Mouse (Mus musculus): ENCODE measurements around the gene Micall2. TPM values are rescaled to one million over a fixed set of nuclear protein-coding genes. Genes with fewer than 3 reads are reported as not detected.
A peak's percentile ranks its signal among the peaks of the same experiment; 100 is the strongest.

The Micall2 gene
- polyA plus RNA-seq, 1 experiment = 11.8 TPM

DNA sequence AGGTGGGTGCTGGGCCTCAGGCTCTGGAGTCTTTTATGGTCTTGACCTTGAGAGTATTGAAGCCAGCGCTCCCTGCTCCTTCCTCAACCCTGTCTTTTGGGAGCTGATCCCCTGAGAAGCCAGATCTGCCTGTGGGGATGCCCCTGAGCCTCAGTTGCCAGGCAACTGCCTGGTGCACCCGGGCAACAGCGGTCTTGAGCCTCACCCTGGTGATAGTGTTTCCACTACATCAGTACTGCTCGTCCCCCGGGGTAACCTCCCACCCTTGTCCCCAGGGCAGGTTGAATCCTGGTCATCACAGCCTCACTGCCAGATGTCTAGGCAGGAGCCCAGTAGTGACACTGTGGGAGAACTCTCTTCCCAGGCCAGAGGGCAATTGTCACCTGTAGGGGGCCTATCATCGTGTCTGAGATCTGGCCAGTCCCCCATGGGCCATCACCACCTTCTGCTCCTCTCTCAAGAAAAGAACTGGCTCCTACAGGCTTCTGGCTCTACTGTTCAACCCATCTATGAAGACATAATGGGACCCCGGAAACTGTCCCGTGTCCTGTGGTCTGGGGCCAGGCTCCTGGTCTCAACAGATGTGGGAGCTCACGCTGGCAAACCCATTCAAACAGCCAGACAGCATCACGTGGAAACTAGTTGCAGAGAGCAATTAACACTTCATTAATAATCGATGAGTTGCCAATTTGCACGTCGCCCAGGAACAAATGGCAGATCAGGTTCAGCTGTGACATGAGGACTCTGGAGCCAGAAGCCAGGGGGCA lies 61.0 kb downstream of the Micall2 start:
- no peak for TF ChIP-seq CTCF (IDR thresholded peaks at IDR 0.05; ENCODE audit: borderline replicate concordance, extremely low read depth, insufficient read depth, insufficient read length)
- no peak for TF ChIP-seq POLR2A (IDR thresholded peaks at IDR 0.05; ENCODE audit: borderline replicate concordance, extremely low read depth, insufficient read depth, insufficient read length, poor library complexity, severe bottlenecking)
- DNase-seq (ENCODE audit: low read depth) = peak; percentile 66

DNA sequence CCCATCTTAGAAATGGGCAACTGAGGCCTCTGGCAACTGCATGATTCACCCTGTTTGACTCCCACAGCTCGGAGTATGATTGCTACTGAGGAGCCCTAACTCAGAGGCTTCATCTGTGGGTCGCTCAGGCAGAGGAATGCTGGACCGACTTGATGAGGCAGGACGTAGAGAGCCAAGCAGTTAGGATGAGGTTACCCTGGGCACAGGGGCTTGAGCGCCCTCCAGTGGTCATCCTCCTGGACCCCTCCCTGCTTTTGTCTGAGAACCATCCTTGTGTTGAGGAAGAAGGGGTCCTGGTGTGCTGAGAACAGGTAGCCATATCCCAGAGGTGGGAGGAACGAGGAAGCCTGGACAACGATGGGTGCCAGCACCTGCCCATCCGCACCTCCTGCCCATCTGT lies 66.8 kb downstream of the Micall2 start:
- DNase-seq (ENCODE audit: low read depth) = peak; percentile 52
- TF ChIP-seq POLR2A (IDR thresholded peaks at IDR 0.05; ENCODE audit: borderline replicate concordance, extremely low read depth, insufficient read depth, insufficient read length, poor library complexity, severe bottlenecking) (no peak), CTCF (IDR thresholded peaks at IDR 0.05; ENCODE audit: borderline replicate concordance, extremely low read depth, insufficient read depth, insufficient read length) (peak; percentile 65)

DNA sequence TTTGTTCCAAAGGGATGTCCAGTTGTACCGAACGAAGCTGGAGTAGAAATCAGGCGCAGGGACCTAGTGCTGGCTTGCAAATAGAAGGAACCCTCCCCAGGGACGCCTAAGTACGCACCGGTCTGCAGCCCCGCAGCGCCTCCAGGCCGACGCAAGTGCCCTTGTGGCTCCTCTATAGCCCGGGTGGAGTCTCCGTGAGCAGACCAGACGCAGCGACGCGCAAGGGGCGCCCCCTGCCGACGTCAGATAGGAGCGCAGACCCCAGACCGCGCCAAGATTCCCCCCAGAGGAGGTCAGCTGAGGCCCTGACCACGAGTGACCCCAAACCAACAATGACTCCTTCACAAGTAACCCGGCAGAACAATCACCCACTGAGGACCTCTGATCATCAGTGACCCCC lies 67.6 kb downstream of the Micall2 start:
- no peak for TF ChIP-seq POLR2A (IDR thresholded peaks at IDR 0.05; ENCODE audit: borderline replicate concordance, extremely low read depth, insufficient read depth, insufficient read length, poor library complexity, severe bottlenecking)
- TF ChIP-seq CTCF (IDR thresholded peaks at IDR 0.05; ENCODE audit: borderline replicate concordance, extremely low read depth, insufficient read depth, insufficient read length) = peak; percentile 90

DNA sequence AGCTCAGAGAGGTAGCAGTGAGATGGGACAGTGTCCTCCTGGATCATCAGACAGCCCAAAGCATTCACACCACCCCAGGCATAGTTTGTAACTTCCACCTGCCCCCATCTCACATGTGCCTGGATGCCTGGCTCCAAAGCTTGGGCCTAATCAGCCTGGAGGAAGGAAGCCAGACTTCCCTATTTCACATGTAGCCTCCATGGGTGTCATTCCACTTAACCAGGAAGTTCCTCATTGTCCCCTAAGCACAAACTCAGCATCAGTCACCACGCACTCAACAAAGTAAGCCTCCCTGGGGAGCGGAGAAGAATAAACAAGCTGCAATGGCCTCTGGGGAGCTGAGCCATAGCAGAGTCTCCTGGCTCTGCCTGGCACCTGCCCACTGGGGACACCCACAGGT lies 69.6 kb downstream of the Micall2 start:
- no peak for DNase-seq (ENCODE audit: low read depth)

More for the DNA sequence above, 67.6 kb downstream of the Micall2 start:
- DNase-seq (ENCODE audit: low read depth) = peak; percentile 83

DNA sequence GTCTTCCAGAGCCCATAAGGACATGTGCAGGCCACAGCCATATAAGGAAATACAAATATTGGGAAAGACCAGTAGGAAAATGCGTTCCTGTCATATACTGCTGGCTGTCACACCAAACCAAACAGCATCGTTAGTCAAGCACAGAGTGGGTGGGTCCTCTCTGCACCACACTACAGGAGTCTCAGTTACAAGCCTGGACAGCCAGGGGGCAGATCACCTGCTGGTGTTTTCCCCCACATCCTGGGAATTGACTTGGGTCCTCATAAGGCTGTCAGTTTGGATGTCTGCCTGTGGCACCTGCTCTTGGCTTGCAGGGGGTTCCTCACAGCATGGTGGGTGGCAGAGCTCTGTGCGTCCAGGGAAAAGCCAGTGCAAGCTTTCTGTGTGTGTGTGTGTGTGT lies 70.8 kb downstream of the Micall2 start:
- DNase-seq (ENCODE audit: low read depth) = no peak
- TF ChIP-seq CTCF (IDR thresholded peaks at IDR 0.05; ENCODE audit: borderline replicate concordance, extremely low read depth, insufficient read depth, insufficient read length) (peak; percentile 12; the same call in 1 of the 2 replicates), POLR2A (IDR thresholded peaks at IDR 0.05; ENCODE audit: borderline replicate concordance, extremely low read depth, insufficient read depth, insufficient read length, poor library complexity, severe bottlenecking) (no peak)

More for the DNA sequence above, 69.6 kb downstream of the Micall2 start:
- TF ChIP-seq POLR2A (IDR thresholded peaks at IDR 0.05; ENCODE audit: borderline replicate concordance, extremely low read depth, insufficient read depth, insufficient read length, poor library complexity, severe bottlenecking) = no peak
- no peak for TF ChIP-seq CTCF (IDR thresholded peaks at IDR 0.05; ENCODE audit: borderline replicate concordance, extremely low read depth, insufficient read depth, insufficient read length)

DNA sequence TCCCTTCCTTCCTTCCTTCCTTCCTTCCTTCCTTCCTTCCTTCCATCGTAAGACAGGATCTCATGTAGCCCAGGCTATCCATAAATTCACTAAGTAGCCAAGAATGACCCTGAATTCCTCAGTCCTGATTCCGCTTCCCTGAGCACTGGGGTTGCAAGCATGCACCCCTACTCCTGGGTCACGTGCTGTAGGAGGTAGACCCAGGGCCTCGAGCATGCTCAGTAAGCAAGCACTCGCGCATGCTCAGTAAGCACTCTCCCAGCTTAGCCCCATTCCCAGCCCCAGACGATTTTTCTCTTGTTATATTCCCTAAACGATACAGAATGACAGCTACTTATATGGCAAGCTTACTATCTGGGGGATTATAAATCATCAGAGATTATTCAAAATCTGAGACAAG lies 74.4 kb downstream of the Micall2 start:
- no peak for DNase-seq (ENCODE audit: low read depth)
- TF ChIP-seq CTCF (IDR thresholded peaks at IDR 0.05; ENCODE audit: borderline replicate concordance, extremely low read depth, insufficient read depth, insufficient read length) (no peak), POLR2A (IDR thresholded peaks at IDR 0.05; ENCODE audit: borderline replicate concordance, extremely low read depth, insufficient read depth, insufficient read length, poor library complexity, severe bottlenecking) (no peak)

DNA sequence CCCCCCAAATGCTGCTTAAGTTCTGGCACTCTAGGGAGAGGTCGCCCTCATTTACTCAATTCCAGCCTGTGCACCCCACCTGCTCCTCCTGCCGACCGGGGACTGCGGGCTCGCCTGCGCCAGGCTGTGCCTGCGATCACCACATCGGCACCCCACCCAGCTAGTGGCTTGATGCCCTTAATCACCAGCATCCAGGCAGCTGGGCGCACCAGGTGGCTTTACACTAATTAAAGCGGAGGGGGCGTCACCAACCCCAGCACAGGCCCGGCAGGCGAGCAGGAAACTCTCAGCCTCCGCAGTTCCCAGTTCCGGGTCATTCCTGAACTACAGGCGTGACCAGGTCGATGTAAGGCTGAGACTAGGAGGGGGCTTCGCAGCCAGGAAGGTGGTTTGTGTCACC lies 76.8 kb downstream of the Micall2 start:
- TF ChIP-seq POLR2A (IDR thresholded peaks at IDR 0.05; ENCODE audit: borderline replicate concordance, extremely low read depth, insufficient read depth, insufficient read length, poor library complexity, severe bottlenecking) = no peak
- TF ChIP-seq CTCF (IDR thresholded peaks at IDR 0.05; ENCODE audit: borderline replicate concordance, extremely low read depth, insufficient read depth, insufficient read length) = no peak
- DNase-seq (ENCODE audit: low read depth) = peak; percentile 80

DNA sequence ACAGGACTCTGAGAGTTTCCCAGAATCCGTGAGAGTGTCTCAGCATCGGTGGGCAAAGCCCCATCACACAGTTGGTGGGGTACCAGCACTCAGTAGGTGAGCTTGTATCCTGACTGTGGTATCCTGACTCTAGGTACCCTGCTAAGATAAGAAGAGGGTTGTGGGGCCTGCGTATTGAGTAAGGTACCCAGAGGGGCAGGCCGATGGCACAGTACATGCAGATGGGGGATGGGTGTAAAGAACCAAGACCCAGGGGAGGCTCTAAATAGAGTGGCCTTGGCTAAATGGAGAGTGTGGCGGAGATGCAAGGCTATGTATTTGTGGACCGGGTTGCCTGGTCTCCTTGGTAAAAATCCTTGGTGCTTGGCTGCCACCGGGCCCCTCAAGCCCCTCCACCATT lies 77.3 kb downstream of the Micall2 start:
- TF ChIP-seq CTCF (IDR thresholded peaks at IDR 0.05; ENCODE audit: borderline replicate concordance, extremely low read depth, insufficient read depth, insufficient read length) = no peak
- TF ChIP-seq POLR2A (IDR thresholded peaks at IDR 0.05; ENCODE audit: borderline replicate concordance, extremely low read depth, insufficient read depth, insufficient read length, poor library complexity, severe bottlenecking) = no peak
- DNase-seq (ENCODE audit: low read depth) = no peak

DNA sequence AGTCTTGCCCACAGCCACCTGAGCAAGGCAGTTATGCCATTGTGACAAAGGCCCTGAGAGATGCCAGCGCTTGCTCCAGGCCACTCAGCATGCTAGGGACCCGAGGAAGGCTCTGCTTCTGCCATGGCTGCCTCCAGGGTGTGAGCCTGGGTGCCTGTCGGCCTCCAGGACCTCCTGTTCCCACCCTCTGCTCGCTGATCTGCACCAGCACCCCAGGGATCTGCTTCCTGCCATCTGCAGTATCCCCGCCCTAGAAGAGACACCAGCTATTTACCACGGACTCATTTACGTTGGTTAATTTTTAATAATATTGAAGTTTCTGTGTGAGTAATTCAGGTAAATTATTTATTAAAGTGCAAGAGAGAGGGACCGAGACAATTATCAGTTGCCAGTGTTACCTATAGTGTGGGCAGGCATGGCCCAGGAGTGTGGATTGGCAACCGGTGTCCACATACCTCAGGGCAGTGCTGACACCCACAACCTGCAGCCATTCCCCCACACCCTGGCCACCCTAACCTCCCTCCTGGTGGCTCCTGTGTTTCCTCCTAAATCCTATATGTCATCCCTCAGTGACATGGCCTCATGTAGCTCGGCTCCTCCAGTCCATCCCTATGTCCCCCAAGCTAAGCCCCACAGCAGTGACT lies 78.1 kb downstream of the Micall2 start:
- DNase-seq (ENCODE audit: low read depth) = no peak

More for the DNA sequence above, 78.1 kb downstream of the Micall2 start:
- TF ChIP-seq POLR2A (IDR thresholded peaks at IDR 0.05; ENCODE audit: borderline replicate concordance, extremely low read depth, insufficient read depth, insufficient read length, poor library complexity, severe bottlenecking) = no peak
- no peak for TF ChIP-seq CTCF (IDR thresholded peaks at IDR 0.05; ENCODE audit: borderline replicate concordance, extremely low read depth, insufficient read depth, insufficient read length)

Other genes starting within 250 kb of the Micall2 start
- 26.5 and 42.0 TPM in 2 replicates for gene Uncx, start 192.8 kb downstream of the Micall2 start, polyA plus RNA-seq (2012; rRNA removed)
- gene Ints1, start 39.3 kb upstream of the Micall2 start, polyA plus RNA-seq (2012; rRNA removed) = 56.5 and 72.9 TPM in 2 replicates
- gene Mafk, start 55.2 kb upstream of the Micall2 start, polyA plus RNA-seq (2012; rRNA removed) = 12.6 and 13.6 TPM in 2 replicates
- gene Tmem184a, start 83.6 kb upstream of the Micall2 start, polyA plus RNA-seq (2012; rRNA removed) = 0.34 and 0.57 TPM in 2 replicates
- 0.53 TPM in 1 of 2 replicates, not detected in the other for gene Gm26938, start 90.1 kb upstream of the Micall2 start, polyA plus RNA-seq (2012; rRNA removed)
- 50.6 and 73.4 TPM in 2 replicates for gene Psmg3, start 90.5 kb upstream of the Micall2 start, polyA plus RNA-seq (2012; rRNA removed)
- gene Elfn1, start 171.6 kb upstream of the Micall2 start, polyA plus RNA-seq (2012; rRNA removed) = 9.7 and 14.6 TPM in 2 replicates